Mouse (Mus musculus) 3T3-L1 (cell line): Measurements from ENCODE around the gene Clec18a.
A peak's percentile ranks its signal among the peaks of the same experiment; 100 is the strongest.
"Not testable (repeated sequence)": the region's sequence is repeated elsewhere in the genome, so short reads cannot be mapped to it uniquely, and the experiment has no call there.

Experiments
- DNase-seq: peaks from one replicate; pipeline ENCODE4 v3.0.0-alpha.2; 2015; ENCODE audit warnings: low read depth, low spot score

Clec18a gene

GRCm38 (mm10) chr8:111056158-111056663 is 36.0 kb downstream of the Clec18a start, which contains the start of gene Exosc6:
TSS of gene Exosc6 (plus strand) at chr8:111056339.
- peak; percentile 98 for DNase-seq

GRCm38 (mm10) chr8:111055661-111056060 is 36.6 kb downstream of the Clec18a start:
- DNase-seq: no peak

GRCm38 (mm10) chr8:111055031-111055634 is 37.1 kb downstream of the Clec18a start:
- DNase-seq: peak; percentile 59

GRCm38 (mm10) chr8:111053827-111054518 is 38.3 kb downstream of the Clec18a start:
- peak; percentile 67 for DNase-seq

- DNase-seq: no peak
These were observed 43.1 kb downstream of the Clec18a start for GRCm38 (mm10) chr8:111049106-111049505.

GRCm38 (mm10) chr8:111048694-111049093 is 43.5 kb downstream of the Clec18a start:
- peak; percentile 63 for DNase-seq

GRCm38 (mm10) chr8:111044003-111044734 is 48.1 kb downstream of the Clec18a start:
- peak; percentile 50 for DNase-seq

- DNase-seq: no peak
These were observed 49.7 kb downstream of the Clec18a start for GRCm38 (mm10) chr8:111042546-111042945.

- no peak for DNase-seq
These were observed 55.6 kb downstream of the Clec18a start for GRCm38 (mm10) chr8:111036591-111036990.

GRCm38 (mm10) chr8:111034276-111034675 is 58.0 kb downstream of the Clec18a start:
- DNase-seq: peak; percentile 59

- DNase-seq: peak; percentile 100
These were observed 58.6 kb downstream of the Clec18a start for GRCm38 (mm10) chr8:111033482-111034215.

- no peak for DNase-seq
These were observed 59.3 kb downstream of the Clec18a start, which contains the start of gene Aars for GRCm38 (mm10) chr8:111032916-111033315. TSS of gene Aars (plus strand) at chr8:111033144.

- DNase-seq: no peak
These were observed 60.7 kb downstream of the Clec18a start, which contains the start of gene Ddx19b for GRCm38 (mm10) chr8:111031572-111031971. TSS of gene Ddx19b (minus strand) at chr8:111031751.

- no peak for DNase-seq
These were observed 62.2 kb downstream of the Clec18a start for GRCm38 (mm10) chr8:111030045-111030444.

- DNase-seq: peak; percentile 70
These were observed 62.6 kb downstream of the Clec18a start for GRCm38 (mm10) chr8:111029589-111029988.

- DNase-seq: peak; percentile 87
These were observed 64.8 kb downstream of the Clec18a start for GRCm38 (mm10) chr8:111027391-111027937.

- not testable (repeated sequence) for DNase-seq
These were observed 65.6 kb downstream of the Clec18a start for GRCm38 (mm10) chr8:111026609-111027008.

- DNase-seq: not testable (repeated sequence)
These were observed 81.8 kb downstream of the Clec18a start for GRCm38 (mm10) chr8:111010230-111010991.
